Mouse (Mus musculus) kidney, postnatal 10 days (tissue): ENCODE measurements around the gene 1700030K09Rik.

Experiments used
- DNase-seq: peaks from one replicate; pipeline ENCODE4 v3.0.0; 2021; ENCODE audit warnings: mixed read lengths

The 1700030K09Rik gene

DNA sequence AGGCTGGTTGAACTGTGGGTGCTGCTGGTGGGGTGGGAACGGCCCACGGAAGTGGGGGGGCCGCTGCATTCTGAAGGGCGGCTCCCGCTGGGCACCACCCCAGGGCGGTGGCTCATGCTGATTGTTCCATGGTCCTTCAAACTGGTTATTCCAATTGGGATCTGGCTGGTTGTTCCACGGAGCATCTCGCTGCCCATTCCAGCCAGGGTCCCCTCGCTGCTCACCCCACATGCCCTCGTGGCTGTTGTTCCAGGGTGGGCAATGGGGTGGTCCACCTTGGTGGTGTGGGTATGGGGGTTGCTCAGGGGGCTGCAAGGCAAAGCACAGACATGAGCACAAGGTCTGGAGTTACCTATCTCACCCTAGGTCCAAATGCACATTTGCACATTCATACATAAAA lies 20.5 kb downstream of the 1700030K09Rik start:
- no peak for DNase-seq

DNA sequence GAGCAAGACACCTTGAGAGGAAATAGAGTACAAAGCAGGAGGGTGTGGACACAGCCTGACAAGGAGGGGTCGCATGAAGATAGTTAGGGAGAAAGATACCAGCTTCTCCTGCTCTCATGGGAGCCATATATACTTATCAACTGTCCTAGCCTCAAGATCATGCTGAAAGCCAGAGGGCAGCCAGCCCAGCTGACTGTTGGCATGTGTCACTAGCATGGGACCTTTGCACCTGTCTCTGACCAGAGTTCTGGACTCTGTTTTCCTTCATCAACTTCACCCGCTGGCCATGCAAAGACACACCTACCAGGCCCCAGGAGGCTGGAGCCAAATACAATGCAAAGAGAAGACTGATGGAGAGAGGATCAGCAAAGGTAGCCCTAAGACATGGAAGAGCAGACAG lies 25.6 kb downstream of the 1700030K09Rik start:
- DNase-seq: no peak

DNA sequence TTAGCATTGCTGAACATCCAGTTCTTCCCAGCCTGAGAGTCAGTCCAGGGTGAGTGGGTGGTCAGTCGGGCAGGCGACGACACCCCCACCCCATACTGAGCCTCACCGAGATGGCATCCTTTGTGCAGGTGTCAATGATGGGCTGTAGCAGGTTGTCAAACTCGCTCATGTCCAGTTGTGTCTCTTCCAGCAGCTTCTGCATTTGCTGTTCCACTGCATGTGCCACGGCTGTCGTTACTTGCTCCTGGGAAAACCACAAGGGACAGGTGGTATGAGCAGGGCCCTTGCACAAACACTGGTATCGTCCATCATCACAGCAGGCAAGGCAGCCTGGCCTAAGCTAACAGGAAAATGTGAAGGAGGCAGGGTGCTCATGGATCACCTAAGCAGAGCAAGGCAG lies 26.3 kb downstream of the 1700030K09Rik start:
- no peak for DNase-seq

DNA sequence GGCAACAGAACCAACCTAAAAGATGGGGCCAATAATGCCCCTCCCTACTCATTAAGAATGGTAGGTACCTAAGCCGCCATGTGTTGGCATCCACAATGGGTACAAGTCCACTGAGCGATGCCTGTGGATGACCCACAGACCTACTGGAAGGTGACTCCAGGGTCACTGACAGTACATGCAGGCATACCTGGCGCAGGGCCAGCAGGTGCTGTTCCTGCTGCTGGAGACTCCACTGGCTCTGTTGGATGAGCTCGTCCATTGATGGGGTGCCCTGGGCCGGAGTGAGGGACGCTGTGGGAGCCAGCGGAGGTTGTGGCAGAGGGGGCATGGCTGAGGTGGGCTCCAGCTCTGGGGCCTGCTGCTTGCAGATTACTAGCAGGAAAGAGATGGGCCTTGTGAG lies 27.0 kb downstream of the 1700030K09Rik start:
- DNase-seq: peak; percentile 35

DNA sequence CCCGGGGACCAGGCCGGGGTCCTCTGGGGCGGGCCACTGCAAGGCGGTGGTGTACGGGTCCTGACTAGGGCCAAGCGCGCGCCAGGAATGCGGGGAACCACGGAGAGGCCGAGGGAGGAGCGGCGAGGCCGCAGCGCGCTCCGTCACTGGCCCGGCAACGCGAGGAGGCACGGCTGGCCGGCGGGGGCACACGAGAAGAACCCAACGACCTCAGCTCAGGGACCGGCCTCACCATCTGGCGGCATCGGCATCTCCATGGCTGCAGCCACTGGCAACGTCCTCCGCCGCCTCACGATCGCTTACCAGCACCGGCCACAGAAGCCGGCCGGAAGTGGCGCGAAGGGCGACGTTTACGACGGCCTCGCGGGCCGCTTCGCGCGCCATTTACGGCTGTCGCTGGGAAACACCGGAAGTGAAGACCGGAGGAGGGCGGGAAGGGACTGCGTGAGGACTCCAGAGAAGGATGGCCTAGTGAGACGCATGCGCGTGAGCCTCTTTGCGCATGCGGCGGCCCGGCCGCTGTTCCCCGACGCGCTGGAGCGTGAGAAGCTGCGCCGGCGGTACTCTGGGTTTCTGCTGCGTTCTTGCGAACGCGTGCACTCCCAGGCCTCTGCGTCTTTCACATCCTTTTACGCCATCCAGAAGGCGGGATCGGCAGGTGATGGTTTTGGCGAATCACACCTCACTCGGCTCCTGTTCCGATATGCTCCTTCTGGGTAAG lies 31.3 kb downstream of the 1700030K09Rik start, which contains the start of gene Cherp:
Gene Cherp (minus strand): TSS at position 401 of the 721 bp plus-strand sequence.
- peak; percentile 98 for DNase-seq

DNA sequence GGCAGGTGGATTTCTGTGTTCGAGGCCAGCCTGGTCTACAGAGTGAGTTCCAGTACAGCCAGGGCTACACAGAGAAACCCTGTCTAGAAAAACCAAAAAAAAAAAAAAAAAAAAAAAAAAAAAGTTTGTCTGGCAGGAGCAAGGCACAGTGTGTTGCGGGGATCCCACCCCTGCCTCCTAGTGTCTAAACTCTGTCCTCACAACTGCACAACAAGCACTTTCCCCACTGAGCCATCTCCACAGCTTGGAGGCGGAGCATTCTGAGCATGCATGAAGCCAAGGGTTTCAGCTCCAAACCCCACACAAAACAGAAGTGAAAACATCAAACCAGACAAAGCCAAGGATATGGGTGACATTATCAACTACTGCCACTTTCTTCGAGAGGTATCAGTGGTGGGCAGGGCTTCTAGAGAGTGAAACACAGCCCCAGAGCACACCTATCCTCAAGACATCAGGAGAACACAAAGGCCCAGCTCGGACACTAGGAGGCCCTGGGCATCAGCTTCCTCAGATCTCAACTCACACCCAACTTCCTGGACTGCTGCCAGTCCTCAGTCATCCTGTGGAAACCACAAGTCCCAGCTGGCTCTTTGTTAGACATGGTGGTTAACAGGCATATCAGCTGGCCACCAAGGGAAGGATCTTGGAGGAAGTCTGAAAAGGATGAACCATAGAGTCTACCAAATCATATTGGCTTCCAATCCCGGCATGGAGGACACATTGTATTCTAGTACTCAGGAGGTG lies 41.9 kb downstream of the 1700030K09Rik start:
- peak; percentile 68 for DNase-seq

DNA sequence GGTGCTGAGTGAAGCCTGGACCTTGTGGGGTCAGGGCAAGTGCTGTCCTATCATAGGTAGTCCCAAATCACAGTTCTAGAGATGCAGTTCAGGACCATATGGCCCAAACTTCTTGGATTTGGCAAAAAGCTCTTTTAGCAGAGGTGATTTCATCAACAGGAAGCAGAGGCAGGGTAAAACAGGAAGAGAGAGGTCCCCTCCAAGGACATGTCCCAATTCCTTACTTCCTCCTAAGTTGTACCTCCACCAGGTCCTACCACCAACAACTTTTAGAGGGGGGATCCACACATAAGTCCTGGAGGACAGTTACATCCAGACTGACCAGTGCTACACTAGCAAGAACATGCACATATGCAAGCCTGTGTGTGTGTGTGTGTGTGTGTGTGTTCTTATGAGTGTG lies 43.3 kb downstream of the 1700030K09Rik start:
- DNase-seq: no peak

DNA sequence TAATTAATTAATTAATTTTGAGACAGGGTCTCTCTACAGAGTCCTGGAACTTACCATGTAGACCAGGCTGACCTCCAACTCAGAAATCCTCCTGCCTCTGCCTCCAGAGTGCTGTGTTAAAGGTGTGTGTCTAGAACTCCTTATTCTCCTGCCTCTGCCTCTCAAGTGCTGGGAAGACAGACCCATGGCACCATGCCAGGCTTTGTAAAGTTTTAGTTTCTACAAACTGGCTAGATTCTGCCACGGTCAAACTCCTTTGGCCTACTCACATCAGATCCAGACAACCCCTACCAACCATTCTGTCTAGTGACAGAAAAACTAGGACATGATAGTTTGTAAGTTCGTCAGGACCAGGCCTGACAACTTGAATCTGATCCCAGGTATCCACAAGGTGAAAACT lies 47.3 kb downstream of the 1700030K09Rik start:
- DNase-seq: peak; percentile 44

DNA sequence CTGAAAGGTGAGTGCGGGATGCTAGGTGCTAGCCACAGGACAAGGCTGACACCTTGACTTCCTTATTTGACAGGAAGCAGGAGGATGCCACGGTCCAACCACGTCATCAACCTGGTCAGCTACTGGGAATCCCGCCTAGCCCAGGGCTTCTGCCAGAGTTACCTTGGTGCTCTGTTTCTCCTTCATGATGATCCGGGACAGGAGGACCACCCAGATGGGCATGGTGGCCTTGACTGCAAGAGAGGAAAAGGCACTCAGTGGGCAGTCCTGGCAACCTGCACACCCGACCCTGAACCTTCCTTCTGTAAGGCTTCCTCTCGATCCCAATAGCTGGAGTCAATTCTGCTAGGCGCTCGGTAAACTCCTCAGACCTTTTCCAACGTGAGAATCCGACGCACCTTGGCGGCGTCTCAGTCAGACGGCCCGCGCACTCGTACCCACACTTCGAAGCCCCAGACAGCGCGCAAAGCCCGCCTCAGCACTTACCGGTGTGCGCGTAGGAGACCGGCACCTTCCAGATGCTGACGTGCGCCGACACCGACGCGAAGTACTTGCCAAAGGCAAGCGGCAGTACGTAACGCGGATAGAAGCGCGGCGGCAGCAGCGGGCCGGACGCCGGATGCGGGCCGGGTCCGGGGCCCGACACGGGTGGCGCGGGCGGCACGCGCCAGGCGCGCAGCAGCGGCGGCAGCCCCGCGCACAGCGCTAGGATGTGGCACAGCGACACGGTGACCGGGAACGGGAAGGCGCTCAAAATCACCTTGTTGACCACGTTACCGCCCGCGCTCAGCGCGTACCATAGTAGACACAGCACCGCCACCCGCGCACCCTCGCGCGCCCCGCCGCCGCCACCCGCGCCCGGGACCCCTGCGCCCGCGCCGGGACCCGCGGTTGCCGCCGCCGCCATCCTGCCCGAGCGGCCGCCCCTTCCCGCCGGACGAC lies 48.3 kb downstream of the 1700030K09Rik start, which contains the start of gene Slc35e1:
Gene Slc35e1 (minus strand): TSS at position 935 of the 942 bp plus-strand sequence.
- DNase-seq: peak; percentile 53

DNA sequence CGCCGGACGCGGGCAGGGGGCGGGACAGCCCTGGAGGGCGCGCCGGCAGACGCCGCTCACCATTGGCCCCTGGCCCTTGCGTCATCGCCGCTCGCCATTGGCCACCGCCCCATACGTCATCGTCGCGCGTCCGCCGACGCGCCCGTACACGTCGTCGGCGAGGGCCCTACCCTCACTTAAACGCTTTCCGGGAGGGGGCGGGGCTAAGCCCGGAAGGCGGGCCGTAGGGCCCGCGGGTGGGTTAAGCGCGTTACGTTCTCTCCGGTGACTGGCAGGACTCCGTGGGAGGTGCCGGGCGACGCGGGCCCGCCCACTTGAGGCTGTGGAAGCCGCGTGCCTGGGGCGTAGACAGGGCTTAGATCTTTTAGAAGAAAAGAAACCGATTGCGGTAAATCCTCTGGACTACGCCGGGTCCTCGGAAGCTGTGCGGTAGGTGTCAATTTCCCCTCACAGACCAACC lies 49.0 kb downstream of the 1700030K09Rik start:
- peak; percentile 100 for DNase-seq

DNA sequence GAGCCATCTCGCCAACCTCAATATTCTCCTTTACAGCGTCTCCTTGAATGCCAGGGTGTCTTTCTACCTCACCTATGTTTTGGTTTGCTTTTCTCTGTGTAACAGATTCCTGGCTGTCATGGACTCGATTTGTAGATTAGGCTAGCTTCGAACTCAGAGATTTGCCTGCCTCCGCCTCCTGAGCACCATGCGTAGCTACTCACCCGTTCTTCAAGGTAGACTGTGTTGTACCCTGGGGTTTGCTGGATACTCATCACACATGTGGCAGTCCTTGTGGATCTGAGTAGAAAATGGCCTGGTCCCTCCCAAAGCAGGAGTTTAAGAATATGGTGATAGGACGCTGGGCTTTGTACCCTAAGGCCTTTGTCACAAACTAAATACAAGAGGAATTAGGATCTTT lies 49.7 kb downstream of the 1700030K09Rik start:
- no peak for DNase-seq

DNA sequence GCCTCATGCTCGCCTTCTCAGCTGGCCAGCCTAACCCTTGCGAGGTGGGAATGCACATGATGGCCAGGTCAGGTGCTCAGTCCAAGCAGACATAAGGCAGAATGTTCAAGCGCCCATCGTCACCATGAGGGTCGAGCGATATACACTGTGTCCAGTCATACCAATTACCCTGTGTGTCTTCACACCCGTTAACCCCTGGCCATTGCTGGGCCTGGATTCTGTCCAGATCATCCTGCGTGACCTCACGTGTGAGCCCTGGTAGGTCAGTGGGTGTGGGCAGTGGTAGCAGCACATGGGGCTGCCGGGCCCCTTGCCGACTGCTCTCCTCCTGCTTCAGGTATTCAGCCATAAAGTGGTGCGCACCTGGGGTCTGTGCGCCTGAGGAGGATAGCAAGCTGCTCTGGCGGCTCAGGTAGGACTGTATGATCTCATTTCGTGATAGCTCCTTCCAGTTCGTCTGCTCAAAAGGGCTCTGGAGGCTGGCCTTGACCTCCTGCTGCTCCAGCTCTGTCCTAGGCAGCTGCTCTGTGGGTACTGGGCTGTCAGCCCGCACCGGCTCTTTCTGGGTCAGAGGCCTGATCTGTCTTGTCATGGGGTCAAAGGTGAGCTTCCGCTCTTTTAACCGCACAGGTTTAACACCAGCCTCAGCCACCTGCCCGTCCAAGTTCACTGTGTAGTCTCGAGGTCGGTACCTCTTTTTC lies 51.9 kb downstream of the 1700030K09Rik start:
- no peak for DNase-seq

DNA sequence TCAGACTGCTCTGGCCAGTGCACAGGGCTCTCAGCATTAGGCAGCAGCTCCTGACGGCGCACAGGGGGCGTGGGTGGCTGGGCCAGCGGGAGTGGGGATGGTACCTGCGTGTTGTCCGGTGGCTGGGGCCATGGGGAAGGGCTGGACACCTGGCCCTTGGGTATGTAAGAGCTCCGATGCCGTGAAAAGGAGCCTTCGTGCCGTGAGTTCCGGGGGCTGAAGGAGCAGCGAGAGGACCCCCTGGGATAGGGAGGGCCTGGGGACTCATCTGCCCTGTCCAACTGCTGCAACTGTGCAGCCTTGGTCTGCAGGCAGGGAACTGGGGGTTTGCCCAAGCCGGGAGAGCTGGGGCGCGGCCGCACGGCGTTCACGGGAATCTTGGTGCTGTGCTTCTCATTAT lies 52.5 kb downstream of the 1700030K09Rik start:
- DNase-seq: no peak

DNA sequence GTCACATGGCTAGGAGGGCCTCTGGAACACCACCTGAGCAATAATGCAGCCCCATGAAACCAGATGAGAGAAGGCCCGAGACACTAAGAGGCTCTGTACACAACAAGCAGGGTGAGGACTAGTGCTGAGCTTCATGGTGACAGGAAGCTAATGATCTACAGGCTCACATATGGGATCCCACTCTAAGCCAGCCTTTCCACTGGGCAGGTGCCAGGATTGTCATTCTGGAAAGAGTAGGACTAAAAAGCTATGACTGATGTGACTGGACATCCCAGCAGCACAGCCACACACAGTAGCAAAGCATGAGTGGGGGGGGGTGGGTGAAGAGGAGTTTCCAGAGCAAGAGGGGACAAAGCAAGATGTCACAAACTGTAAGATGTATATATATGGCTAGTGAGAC lies 54.2 kb downstream of the 1700030K09Rik start:
- no peak for DNase-seq

DNA sequence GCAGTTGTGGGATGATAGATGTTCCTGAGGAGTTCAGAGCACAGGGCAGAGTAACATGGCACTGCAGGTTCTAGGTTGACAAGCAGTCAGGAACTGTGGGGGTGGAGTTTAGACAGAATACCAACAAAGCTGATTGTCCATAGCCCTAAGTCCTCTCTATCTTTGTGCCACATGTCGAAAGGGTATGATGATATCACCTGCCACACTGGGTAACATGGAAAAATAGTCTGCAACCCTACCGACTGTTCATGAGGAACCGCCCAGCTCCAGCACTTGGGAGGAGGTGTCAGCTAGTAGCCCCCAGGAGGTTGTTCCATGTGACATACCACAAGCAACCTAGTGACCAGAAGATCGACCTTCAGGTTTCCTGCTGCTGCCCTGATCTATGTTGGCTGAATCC lies 54.8 kb downstream of the 1700030K09Rik start:
- no peak for DNase-seq

DNA sequence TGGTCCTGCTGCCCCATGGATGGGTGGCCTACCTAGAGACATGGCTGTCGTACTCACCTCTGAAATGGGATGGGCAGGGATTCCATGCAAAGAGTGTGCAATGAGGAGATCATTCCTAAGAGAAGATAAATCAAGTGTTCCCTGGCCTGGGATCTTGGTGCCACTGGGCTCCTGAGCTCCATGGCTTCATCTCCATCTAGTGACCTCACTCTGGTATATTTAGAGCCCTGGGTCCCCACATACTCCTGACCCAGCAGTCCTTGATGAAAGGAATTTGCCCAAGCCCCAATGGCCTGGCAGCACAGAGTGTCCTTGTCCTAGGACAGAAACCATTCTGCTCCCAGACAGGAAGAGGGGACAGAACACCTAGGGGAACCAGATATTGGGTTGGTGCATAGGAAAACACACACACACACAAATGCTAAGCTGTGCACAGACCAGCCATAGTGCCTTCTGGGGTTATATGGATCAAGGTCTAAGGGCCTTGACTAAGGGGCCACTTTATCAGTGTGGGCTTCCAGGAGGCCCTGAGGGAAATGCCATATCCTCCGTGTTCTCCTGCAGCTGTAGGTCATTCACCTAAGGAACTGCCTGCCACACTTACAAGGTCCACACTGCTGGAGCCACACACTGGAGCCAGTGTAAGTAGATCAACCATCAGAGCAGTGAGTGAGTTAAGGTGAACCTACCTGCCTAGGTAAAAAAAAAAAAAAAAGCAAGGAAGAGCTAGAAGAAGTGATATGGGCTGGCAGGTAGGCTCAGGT lies 56.0 kb downstream of the 1700030K09Rik start:
- no peak for DNase-seq

DNA sequence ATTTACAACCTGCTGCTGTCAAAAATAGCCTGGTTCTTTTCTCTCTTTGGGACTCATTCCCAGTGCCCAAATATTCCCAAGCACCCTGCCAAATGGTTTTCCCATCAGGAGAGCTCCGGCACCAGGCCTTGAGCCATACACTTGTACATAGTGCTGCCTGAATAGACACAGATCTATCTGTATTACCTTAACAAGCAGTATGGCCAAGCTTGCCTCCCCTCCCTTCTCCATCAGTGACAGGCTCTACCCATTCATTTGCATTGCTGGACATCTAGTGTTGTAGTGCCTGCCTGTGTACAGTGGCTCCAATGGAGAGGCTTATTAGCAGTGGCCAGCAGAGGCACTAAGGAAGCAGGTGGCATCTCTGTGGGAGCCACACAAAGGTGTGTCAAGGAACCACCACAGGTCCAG lies 56.8 kb downstream of the 1700030K09Rik start:
- no peak for DNase-seq

DNA sequence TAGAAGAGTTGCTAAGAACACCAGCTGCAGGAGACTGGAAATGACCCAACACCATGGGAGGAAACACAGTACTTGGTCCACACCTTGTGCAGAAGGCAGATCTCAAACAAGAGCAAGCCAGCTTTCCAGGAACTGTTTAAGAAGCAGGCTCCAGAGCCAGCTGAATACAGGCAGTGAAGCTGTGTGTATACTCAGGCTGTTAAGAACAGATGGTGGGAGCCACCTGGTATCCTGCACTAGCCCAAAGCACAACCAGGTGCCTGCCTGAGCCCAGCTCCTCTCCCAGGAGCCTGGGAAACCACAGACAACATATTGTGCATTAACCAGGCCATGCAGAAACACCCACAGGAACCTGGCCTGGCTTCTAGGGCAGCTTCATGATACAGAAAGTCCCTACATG lies 60.5 kb downstream of the 1700030K09Rik start:
- no peak for DNase-seq

DNA sequence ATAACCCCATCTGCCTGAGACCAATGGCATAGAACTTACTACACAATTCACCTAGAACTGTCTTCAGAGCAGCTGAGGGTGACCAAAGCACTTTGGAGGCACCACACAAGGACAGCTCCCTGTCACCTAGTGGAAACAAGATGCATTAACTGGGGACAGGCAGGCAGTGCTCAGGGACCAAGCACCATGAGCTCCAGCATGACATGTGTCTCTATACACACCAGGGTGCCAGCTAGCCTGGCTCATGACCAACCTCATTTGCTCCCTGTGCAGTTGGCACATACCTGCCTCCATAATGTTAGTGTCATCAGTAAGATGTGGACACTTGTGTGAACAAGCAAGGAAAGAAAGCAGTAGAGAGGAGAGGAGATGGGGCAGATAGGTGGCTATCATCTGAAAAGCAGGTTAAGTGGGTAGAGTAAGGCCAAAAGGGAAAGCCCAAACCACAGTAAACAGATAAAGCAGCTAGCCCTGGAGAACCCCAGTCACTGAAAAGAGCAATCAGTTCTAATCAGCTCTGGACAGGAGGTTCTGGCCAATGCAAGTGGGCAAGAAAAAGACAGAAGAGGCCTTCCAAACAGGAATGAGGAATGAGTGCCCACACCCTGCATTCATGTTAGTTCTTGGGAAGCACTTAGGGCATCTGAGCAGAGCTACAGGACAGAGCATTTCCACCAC lies 61.1 kb downstream of the 1700030K09Rik start:
- no peak for DNase-seq

DNA sequence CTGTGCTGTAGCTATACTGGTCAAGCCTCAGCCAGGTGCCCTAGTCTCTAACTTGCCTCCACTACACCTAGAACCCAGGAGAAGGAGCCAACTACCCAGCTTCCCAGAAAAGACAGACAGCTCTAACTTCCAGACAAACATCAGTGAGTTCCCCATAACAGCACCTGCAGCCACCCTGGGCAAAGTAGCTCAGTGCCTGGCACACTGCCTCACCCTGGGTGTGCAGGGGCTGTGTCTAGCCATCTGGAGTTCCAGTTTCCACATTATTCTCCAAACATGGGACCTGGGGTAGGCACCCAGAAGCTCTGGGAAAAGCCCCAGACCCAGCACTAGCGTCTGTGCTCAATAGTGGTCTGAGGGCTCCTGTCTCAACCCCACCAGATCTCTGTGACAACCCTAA lies 63.8 kb downstream of the 1700030K09Rik start:
- DNase-seq: no peak
